Mouse (Mus musculus): ENCODE data around the gene BC029722.

Gene BC029722

GRCm38 (mm10) chr2:155818596-155819391, 432 bp downstream of the BC029722 start:
- DNase-seq (ENCODE audit: low read depth, low spot score): peak; percentile 98

GRCm38 (mm10) chr2:155817301-155818245, 1.7 kb downstream of the BC029722 start:
- no peak for DNase-seq (ENCODE audit: low read depth, low spot score)

GRCm38 (mm10) chr2:155816179-155816578, 3.0 kb downstream of the BC029722 start:
- DNase-seq (ENCODE audit: low read depth, low spot score): no peak

- DNase-seq (ENCODE audit: low read depth, low spot score): no peak
Observed at GRCm38 (mm10) chr2:155814829-155815228, 4.4 kb downstream of the BC029722 start.

- DNase-seq (ENCODE audit: low read depth, low spot score): no peak
Observed at GRCm38 (mm10) chr2:155812637-155813036, 6.6 kb downstream of the BC029722 start.

- peak; percentile 83 for DNase-seq (ENCODE audit: low read depth, low spot score)
Observed at GRCm38 (mm10) chr2:155811821-155812396, 7.3 kb downstream of the BC029722 start.

GRCm38 (mm10) chr2:155809620-155810019, 9.6 kb downstream of the BC029722 start:
- no peak for DNase-seq (ENCODE audit: low read depth, low spot score)

GRCm38 (mm10) chr2:155807408-155807807, 11.8 kb downstream of the BC029722 start:
- no peak for DNase-seq (ENCODE audit: low read depth, low spot score)

GRCm38 (mm10) chr2:155806548-155806947, 12.7 kb downstream of the BC029722 start:
- no peak for DNase-seq (ENCODE audit: low read depth, low spot score)

GRCm38 (mm10) chr2:155805925-155806255, 13.3 kb downstream of the BC029722 start:
- DNase-seq (ENCODE audit: low read depth, low spot score): no peak

- DNase-seq (ENCODE audit: low read depth, low spot score): no peak
Observed at GRCm38 (mm10) chr2:155805231-155805924, 13.8 kb downstream of the BC029722 start.

- DNase-seq (ENCODE audit: low read depth, low spot score): no peak
Observed at GRCm38 (mm10) chr2:155804053-155804452, 15.2 kb downstream of the BC029722 start.

GRCm38 (mm10) chr2:155802761-155803160, 16.5 kb downstream of the BC029722 start:
- DNase-seq (ENCODE audit: low read depth, low spot score): no peak

- DNase-seq (ENCODE audit: low read depth, low spot score): no peak
Observed at GRCm38 (mm10) chr2:155798613-155799012, 20.6 kb downstream of the BC029722 start.

- DNase-seq (ENCODE audit: low read depth, low spot score): no peak
Observed at GRCm38 (mm10) chr2:155794674-155795445, 24.4 kb downstream of the BC029722 start.

GRCm38 (mm10) chr2:155792899-155793298, 26.3 kb downstream of the BC029722 start:
- DNase-seq (ENCODE audit: low read depth, low spot score): no peak

GRCm38 (mm10) chr2:155787949-155788931, 31.0 kb downstream of the BC029722 start:
- DNase-seq (ENCODE audit: low read depth, low spot score): no peak

- no peak for DNase-seq (ENCODE audit: low read depth, low spot score)
Observed at GRCm38 (mm10) chr2:155786905-155787304, 32.3 kb downstream of the BC029722 start.

GRCm38 (mm10) chr2:155784534-155784933, 34.7 kb downstream of the BC029722 start:
- DNase-seq (ENCODE audit: low read depth, low spot score): no peak

GRCm38 (mm10) chr2:155779506-155779905, 39.7 kb downstream of the BC029722 start:
- DNase-seq (ENCODE audit: low read depth, low spot score): no peak

Data from CD4-positive helper T cell, adult 2 months (primary cell).